Mouse (Mus musculus): ENCODE measurements around the gene Sec23b. TPM values are rescaled to one million over a fixed set of nuclear protein-coding genes. Genes with fewer than 3 reads are reported as not detected.

Gene Sec23b
- polyA plus RNA-seq, 1 experiment: 23.7 TPM

DNA sequence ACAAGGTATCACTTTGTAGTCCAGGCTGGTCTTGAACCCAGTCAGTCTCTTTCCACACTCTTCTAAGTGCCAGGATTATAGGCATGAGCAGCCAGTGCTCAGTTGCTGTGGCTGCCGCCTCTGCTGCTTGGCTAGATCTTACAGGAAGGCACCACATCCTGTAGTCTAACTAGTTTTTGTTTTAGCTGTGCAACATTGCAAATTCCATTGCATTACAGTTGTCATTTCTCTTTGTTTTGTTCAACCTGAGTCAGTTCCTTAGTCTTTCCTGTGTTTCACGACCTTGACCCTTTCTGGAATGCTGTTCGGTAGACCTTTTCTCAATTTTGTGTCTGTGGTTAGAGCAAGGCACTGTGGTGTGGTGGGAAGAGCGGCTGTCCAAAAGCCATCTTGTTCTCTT, 81.2 kb downstream of the Sec23b start:
- Histone ChIP-seq H3K4me1 (ENCODE audit: control insufficient read depth, insufficient read depth, insufficient read length, low read length) (peaks cover 2% of the 10 kb centered on the region; the same call in 1 of the 2 replicates), H3K27ac (replicated peaks; ENCODE audit: low read depth, low read length) (no peak overlapping the region), H3K4me3 (ENCODE audit: insufficient read depth, low read depth, low read length) (no peak overlapping the region)

DNA sequence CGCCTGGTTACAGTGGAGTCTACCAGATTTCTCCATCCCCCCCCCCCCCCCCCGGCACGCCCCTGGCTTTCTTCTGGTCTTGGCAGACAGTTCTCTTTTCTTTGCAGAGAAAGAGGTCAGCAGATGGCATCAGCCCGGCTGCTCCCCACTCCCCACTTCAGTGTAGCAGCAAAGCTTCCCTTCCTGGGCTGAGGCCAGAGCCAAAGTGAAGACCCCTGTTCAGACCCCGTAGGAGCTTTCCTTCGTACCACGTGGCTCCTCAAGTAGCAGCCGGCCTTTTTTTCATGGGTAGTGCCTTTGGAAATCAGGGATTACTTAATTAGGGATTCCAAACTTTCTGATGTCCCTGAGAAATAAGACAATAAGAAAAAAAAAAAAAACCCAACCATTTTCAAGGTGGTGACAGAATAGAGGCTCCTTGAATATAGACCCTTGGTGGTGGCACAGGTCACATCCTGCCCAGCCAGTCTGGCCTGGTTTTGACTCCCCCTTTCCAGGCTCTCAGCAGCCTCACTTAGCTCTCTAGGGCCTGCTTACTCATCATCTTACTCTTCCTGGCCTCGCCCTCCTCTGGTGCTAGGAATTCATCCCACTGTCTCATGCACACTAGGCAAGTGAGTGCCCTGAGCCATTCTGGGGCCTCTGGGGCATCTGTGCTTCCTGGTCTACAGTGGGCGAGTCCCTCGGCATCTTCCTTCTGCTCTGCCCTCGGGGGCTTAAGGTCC, 81.8 kb downstream of the Sec23b start:
- Histone ChIP-seq H3K4me1 (ENCODE audit: control insufficient read depth, insufficient read depth, insufficient read length, low read length) (peaks cover 3% of the 10 kb centered on the region; the same call in 1 of the 2 replicates), H3K4me3 (ENCODE audit: insufficient read depth, low read depth, low read length) (no peak overlapping the region), H3K27ac (replicated peaks; ENCODE audit: low read depth, low read length) (no peak overlapping the region)

DNA sequence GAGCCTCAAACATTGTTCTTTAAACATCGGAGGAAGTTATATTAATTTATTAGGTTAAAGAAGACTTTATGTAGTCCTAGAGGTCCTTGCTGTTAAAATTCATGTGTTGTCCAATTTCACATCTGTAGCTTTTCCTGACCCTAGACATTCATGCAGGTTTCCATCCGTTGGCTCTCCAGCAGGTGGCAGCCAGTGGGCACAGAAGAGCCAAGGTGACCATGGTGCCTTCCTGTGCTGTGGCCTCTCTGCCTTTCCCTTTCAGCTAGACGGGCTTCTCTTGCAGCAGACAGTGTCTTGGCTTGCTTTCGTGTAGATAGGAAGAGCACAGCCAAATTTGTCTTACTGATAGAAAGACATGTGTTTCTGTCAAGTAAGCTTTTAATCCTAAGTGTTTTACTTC, 82.7 kb downstream of the Sec23b start:
- Histone ChIP-seq H3K4me1 (ENCODE audit: control insufficient read depth, insufficient read depth, insufficient read length, low read length) (peaks cover 3% of the 10 kb centered on the region; the same call in 1 of the 2 replicates), H3K27ac (replicated peaks; ENCODE audit: low read depth, low read length) (no peak overlapping the region), H3K4me3 (ENCODE audit: insufficient read depth, low read depth, low read length) (no peak overlapping the region)

- H3K4me3 ChIP-seq (ENCODE audit: insufficient read depth, low read depth, low read length): no peak overlapping the region
- peaks cover 3% of the 10 kb centered on the region; the same call in 1 of the 2 replicates for H3K4me1 ChIP-seq (ENCODE audit: control insufficient read depth, insufficient read depth, insufficient read length, low read length)
- H3K27ac ChIP-seq (replicated peaks; ENCODE audit: low read depth, low read length): no peak overlapping the region
Observed at GRCm38 (mm10) chr2:144640101-144640500, 84.1 kb downstream of the Sec23b start.

Other genes with a start within 250 kb of the Sec23b start
- not detected in 2 replicates for gene Ovol2, start 224.1 kb upstream of the Sec23b start, polyA plus RNA-seq (2012; ENCODE audit: insufficient read depth, insufficient read length, missing spikeins)
- 9.9 and 17.2 TPM in 2 replicates for gene Kat14, start 187.2 kb upstream of the Sec23b start, polyA plus RNA-seq (2012; ENCODE audit: insufficient read depth, insufficient read length, missing spikeins)
- 3.4 and 6.3 TPM in 2 replicates for gene Pet117, start 187.2 kb upstream of the Sec23b start, polyA plus RNA-seq (2012; ENCODE audit: insufficient read depth, insufficient read length, missing spikeins)
- 0.38 and 1.4 TPM in 2 replicates for gene Dzank1, start 28.8 kb upstream of the Sec23b start, polyA plus RNA-seq (2012; ENCODE audit: insufficient read depth, insufficient read length, missing spikeins)
- gene Polr3f, start 28.5 kb upstream of the Sec23b start, polyA plus RNA-seq (2012; ENCODE audit: insufficient read depth, insufficient read length, missing spikeins): 6.3 and 6.7 TPM in 2 replicates
- gene Rbbp9, start 5.4 kb upstream of the Sec23b start, polyA plus RNA-seq (2012; ENCODE audit: insufficient read depth, insufficient read length, missing spikeins): 29.5 and 46.7 TPM in 2 replicates
- 147 and 151 TPM in 2 replicates for gene Smim26, start 37.8 kb downstream of the Sec23b start, polyA plus RNA-seq (2012; ENCODE audit: insufficient read depth, insufficient read length, missing spikeins)
- gene Dtd1, start 43.7 kb downstream of the Sec23b start, polyA plus RNA-seq (2012; ENCODE audit: insufficient read depth, insufficient read length, missing spikeins): 23.6 and 25.9 TPM in 2 replicates

Data from brown adipose tissue, adult 24 weeks (tissue).